Mouse (Mus musculus) forebrain, postnatal 0 days (tissue): Measurements from ENCODE around the gene Per2. TPM values are rescaled to one million over a fixed set of nuclear protein-coding genes. Genes with fewer than 3 reads are reported as not detected.

Source experiments
- ATAC-seq: fragments of 200-750 bp; cut with Nextera tagmentation; 2 replicates; pipeline ENCODE4 v1.8.0; 2017; ENCODE audit warnings: mild to moderate bottlenecking, moderate library complexity
- DNase-seq: peaks from one replicate; pipeline ENCODE4 v3.0.0-alpha.2; 2015
- H3K27ac ChIP-seq: fragments of 300-500 bp; sonication (generic); 2 replicates; pipeline ENCODE4 v1.5.1; 2014; ENCODE audit warnings: low read depth, mild to moderate bottlenecking, antibody characterized with exemption, low read length, moderate library complexity, mixed read lengths
- H3K27me3 ChIP-seq: fragments of 300-500 bp; sonication (generic); 2 replicates; pipeline ENCODE4 v1.6.1; 2014; ENCODE audit warnings: mild to moderate bottlenecking, low read length, mixed read lengths; ENCODE audit not compliant: insufficient read depth
- H3K36me3 ChIP-seq: fragments of 300-500 bp; sonication (generic); 2 replicates; pipeline ENCODE4 v1.6.1; 2014; ENCODE audit warnings: mild to moderate bottlenecking, moderate library complexity; ENCODE audit not compliant: insufficient read depth
- H3K4me1 ChIP-seq: fragments of 300-500 bp; sonication (generic); 2 replicates; pipeline ENCODE4 v1.6.1; 2014; ENCODE audit warnings: antibody characterized with exemption; ENCODE audit not compliant: insufficient read depth
- H3K4me2 ChIP-seq: fragments of 300-500 bp; sonication (generic); 2 replicates; pipeline ENCODE4 v1.6.1; 2014; ENCODE audit warnings: low read depth, mild to moderate bottlenecking, moderate library complexity
- H3K4me3 ChIP-seq: fragments of 300-500 bp; sonication (generic); 2 replicates; pipeline ENCODE4 v1.5.1; 2014; ENCODE audit warnings: low read depth, low read length, mixed read lengths
- H3K9ac ChIP-seq: fragments of 300-500 bp; sonication (generic); 2 replicates; pipeline ENCODE4 v1.6.1; 2014; ENCODE audit warnings: mild to moderate bottlenecking
- H3K9me3 ChIP-seq: fragments of 300-500 bp; sonication (generic); 2 replicates; pipeline ENCODE4 v1.6.1; 2016; ENCODE audit warnings: low read length
- CTCF ChIP-seq: sonication (generic); IDR thresholded peaks from 2 replicates; pipeline ENCODE4 v1.5.1; 2016; ENCODE audit warnings: antibody characterized with exemption, control low read depth, low read depth
- whole genome bisulfite sequencing: fragments of 180-500 bp; shearing (Covaris S2); extraction: QIAGEN DNeasy Blood & Tissue Kit; methylation state at CpG from one replicate; pipeline ENCODE4 v1.1.7; 2014; 5-methylcytosine and 5-hydroxymethylcytosine counted together
- polyA plus RNA-seq: library from polyadenylated mRNA; unstranded; fragments of >200 nt; fragmentation: Nextera tagmentation; extraction: Ambion mirVana; gene quantifications from 2 replicates; pipeline ENCODE4 v1.2.1, GENCODE M21; 2015
- total RNA-seq: library from RNA; depleted of rRNA; stranded (reverse); fragments of >200 nt; gene quantifications from 2 replicates; pipeline ENCODE4 v1.2.3, GENCODE M21; 2014

Gene Per2
- total and polyA plus RNA-seq, 2 experiments from 2014 or later, result 4.3 to 9.0 TPM

DNA sequence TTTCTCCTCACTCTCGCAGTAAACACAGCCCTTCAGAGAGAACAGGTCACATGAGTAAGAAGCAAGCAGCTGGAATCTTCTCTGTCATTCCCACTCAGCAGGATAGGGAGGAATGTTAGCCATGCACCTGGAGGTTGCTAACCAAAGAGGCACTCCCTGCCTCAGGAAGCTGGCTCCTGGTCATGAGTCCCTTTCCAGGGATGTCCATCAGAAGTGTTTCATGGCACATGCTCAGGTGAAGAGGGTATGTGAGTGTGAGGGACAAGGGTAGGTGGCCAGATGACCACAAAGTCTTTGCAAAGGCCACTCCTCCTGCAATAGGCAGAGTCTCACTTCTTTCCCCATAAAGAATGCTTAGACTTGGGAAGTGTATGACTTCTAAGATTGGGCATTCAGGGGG lies 41.1 kb downstream of the Per2 start:
- DNase-seq, result no peak
- Histone ChIP-seq H3K4me3 (no peak overlapping the region), H3K27me3 (no peaks in the 10 kb centered on the region), H3K36me3 (peaks cover 11% of the 10 kb centered on the region), H3K4me1 (0 out of 2 replicates have a peak, but pooled peaks cover 9% of the 10 kb centered on the region), H3K9me3 (no peaks in the 10 kb centered on the region), H3K4me2 (no peak overlapping the region), H3K27ac (no peak overlapping the region), H3K9ac (no peak overlapping the region)
- no peak for ATAC-seq
- WGBS, result 79% methylated on average over 1 of the region's 1 CpGs
- no peak for TF ChIP-seq CTCF

DNA sequence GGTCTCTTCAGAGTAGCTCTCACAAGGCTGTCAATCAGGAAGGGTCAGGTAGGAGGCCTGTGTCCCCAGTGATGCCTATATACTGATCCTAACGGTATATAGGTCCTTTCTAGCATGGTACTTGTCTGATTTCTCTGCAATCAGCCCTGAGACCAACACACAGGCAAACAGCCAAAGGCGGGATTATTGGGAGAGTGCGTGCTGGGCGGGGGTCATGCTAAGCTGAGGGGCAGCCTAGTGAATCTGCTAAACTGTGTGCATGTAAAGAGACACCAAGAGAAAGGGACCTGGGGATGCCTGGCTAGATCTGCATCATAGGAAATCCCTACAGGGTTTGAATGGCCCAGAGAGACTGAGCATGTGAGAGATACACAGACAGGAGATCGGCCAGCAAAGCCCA lies 43.8 kb downstream of the Per2 start:
- no peak for ATAC-seq
- no peak overlapping the region for H3K4me3 ChIP-seq
- DNase-seq, result no peak
- H3K27ac ChIP-seq, result peak overlapping the region; percentile 37; the same call in 1 of the 2 replicates
- peaks cover 21% of the 10 kb centered on the region for H3K4me1 ChIP-seq
- no peak overlapping the region for H3K9ac ChIP-seq
- no peak overlapping the region for H3K4me2 ChIP-seq
- TF ChIP-seq CTCF, result no peak
- H3K27me3 ChIP-seq, result no peaks in the 10 kb centered on the region
- peaks cover 11% of the 10 kb centered on the region for H3K36me3 ChIP-seq
- no peaks in the 10 kb centered on the region for H3K9me3 ChIP-seq
- 30% methylated on average over 5 of the region's 5 CpGs for WGBS

DNA sequence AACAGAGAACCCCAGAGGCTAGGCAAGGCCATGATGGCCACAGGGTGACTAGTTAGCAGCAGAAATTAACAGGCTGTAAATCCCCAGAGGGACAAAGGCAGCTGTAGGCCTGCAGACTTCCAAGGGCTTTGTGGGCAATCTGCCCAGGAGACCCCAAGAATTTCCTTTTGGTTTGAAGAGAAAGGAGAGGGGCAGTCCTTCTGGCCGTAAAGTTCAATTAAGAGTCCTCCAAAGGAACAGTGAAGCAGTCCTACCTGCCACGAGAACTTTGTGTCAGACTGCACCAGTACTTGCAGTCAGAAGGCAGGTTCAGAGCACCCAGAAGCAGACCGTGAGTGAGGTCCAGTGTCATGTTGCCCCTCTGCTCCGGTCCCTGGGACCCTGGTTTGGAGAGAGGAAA lies 44.2 kb downstream of the Per2 start:
- ATAC-seq (no peak), DNase-seq (peak; percentile 37)
- no peak for TF ChIP-seq CTCF
- peak overlapping the region; percentile 69; the same call in 1 of the 2 replicates for H3K4me2 ChIP-seq
- no peak overlapping the region for H3K9ac ChIP-seq
- H3K27ac ChIP-seq, result peak overlapping the region; percentile 78
- WGBS, result 25% methylated on average over 4 of the region's 4 CpGs
- H3K4me1 ChIP-seq, result peaks cover 21% of the 10 kb centered on the region
- H3K4me3 ChIP-seq, result no peak overlapping the region
- H3K36me3 ChIP-seq, result peaks cover 8% of the 10 kb centered on the region; the same call in 1 of the 2 replicates
- H3K27me3 ChIP-seq, result no peaks in the 10 kb centered on the region
- no peaks in the 10 kb centered on the region for H3K9me3 ChIP-seq

DNA sequence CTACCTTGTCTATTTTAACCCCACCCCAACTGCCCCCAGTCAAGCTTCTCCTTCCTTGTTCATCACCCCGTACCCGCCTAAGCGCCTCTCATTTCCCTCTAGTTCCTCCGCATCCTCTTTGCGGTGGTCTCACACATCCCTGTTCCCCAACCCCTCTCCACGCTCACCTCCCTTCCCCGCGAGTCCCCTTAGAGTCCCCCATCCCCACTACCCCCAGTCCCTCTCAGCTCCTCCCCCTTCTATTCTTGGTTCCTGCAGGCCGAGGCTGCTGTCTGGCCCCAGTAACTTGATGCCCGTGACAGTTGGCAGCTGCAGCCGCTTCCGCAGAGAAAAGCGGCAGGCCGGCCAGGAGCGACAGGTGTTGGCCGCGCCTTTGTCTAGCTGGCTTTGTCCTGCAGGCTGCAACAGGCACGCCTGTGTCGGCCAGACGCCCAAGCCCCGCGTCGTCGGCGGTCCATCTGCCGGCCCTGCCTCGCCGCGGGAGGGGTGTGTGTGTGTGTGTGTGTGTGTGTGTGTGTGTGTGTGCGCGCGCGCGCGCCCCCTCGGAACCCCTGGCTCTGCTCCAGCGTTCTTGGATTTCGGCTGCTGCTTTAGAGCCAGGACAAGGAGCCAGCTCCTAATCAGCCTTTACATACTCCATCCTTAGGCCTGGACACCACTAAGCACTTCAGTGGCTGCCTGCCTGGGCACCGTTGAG lies 45.1 kb downstream of the Per2 start, which contains the start of gene Hes6:
TSS of gene Hes6 (minus strand) at position 141 of the 697 bp plus-strand sequence.
- Histone ChIP-seq H3K9ac (peak within 1 kb of the TSS; percentile 87), H3K27me3 (no peaks in the 10 kb centered on the region), H3K36me3 (peaks cover 8% of the 10 kb centered on the region; the same call in 1 of the 2 replicates), H3K4me2 (peak within 1 kb of the TSS; percentile 69), H3K4me1 (peaks cover 21% of the 10 kb centered on the region), H3K27ac (peak within 1 kb of the TSS; percentile 78), H3K9me3 (no peaks in the 10 kb centered on the region), H3K4me3 (peak within 1 kb of the TSS; percentile 61)
- ATAC-seq (peak; percentile 62), DNase-seq (peak; percentile 88)
- no peak for TF ChIP-seq CTCF
- WGBS, result under 1% methylated on average over 39 of the region's 39 CpGs

- no peak for ATAC-seq
- H3K4me1 ChIP-seq, result peaks cover 21% of the 10 kb centered on the region
- DNase-seq, result no peak
- peak overlapping the region; percentile 61 for H3K4me3 ChIP-seq
- peaks cover 8% of the 10 kb centered on the region; the same call in 1 of the 2 replicates for H3K36me3 ChIP-seq
- no peaks in the 10 kb centered on the region for H3K9me3 ChIP-seq
- no peaks in the 10 kb centered on the region for H3K27me3 ChIP-seq
- H3K9ac ChIP-seq, result peak overlapping the region; percentile 87
- under 1% methylated on average over 14 of the region's 14 CpGs for WGBS
- peak overlapping the region; percentile 69 for H3K4me2 ChIP-seq
- H3K27ac ChIP-seq, result peak overlapping the region; percentile 78
- TF ChIP-seq CTCF, result no peak
Observed at GRCm38 (mm10) chr1:91413536-91413897, 45.6 kb downstream of the Per2 start.

GRCm38 (mm10) chr1:91413030-91413506 lies 46.1 kb downstream of the Per2 start:
- peak overlapping the region; percentile 87 for H3K9ac ChIP-seq
- H3K27ac ChIP-seq, result peak overlapping the region; percentile 78
- TF ChIP-seq CTCF, result no peak

More at GRCm38 (mm10) chr1:91413030-91413506, 46.1 kb downstream of the Per2 start:
- no peaks in the 10 kb centered on the region for H3K9me3 ChIP-seq
- peak; percentile 93 for ATAC-seq
- no peaks in the 10 kb centered on the region for H3K27me3 ChIP-seq
- WGBS, result 5% methylated on average over 34 of the region's 34 CpGs
- peak overlapping the region; percentile 61 for H3K4me3 ChIP-seq
- peaks cover 5% of the 10 kb centered on the region; the same call in 1 of the 2 replicates for H3K36me3 ChIP-seq
- H3K4me1 ChIP-seq, result peaks cover 21% of the 10 kb centered on the region
- peak overlapping the region; percentile 69 for H3K4me2 ChIP-seq
- peak; percentile 97 for DNase-seq
